Mouse (Mus musculus) naive thymus-derived CD4-positive, alpha-beta T cell, adult 2 months (primary cell): ENCODE measurements at regions not wholly inside any gene's neighbourhood (a gene's known extent, or its start where the extent isn't known, plus 50 kb on each side); places are given as distances from the start of the nearest gene placed in this dataset.
A peak's percentile ranks its signal among the peaks of the same experiment; 100 is the strongest.

Experiments
- DNase-seq: peaks from one replicate; pipeline ENCODE4 v3.0.0-alpha.2; 2011; ENCODE audit warnings: low read depth

GRCm38 (mm10) chr2:173994301-173995073 is 81.6 kb upstream of the Stx16 start:
- no peak for DNase-seq

- no peak for DNase-seq
Measured at GRCm38 (mm10) chr2:174004666-174005065, 71.4 kb upstream of the Stx16 start.

GRCm38 (mm10) chr2:174007976-174008349 is 68.1 kb upstream of the Stx16 start:
- no peak for DNase-seq

GRCm38 (mm10) chr2:174008350-174009218 is 67.5 kb upstream of the Stx16 start:
- DNase-seq: no peak

GRCm38 (mm10) chr2:174010038-174010437 is 66.1 kb upstream of the Stx16 start:
- DNase-seq: no peak

GRCm38 (mm10) chr2:174011399-174011798 is 64.7 kb upstream of the Stx16 start:
- no peak for DNase-seq

GRCm38 (mm10) chr2:174014361-174014760 is 61.7 kb upstream of the Stx16 start:
- DNase-seq: no peak

GRCm38 (mm10) chr2:174015283-174015682 is 60.8 kb upstream of the Stx16 start:
- DNase-seq: no peak

- no peak for DNase-seq
Measured at GRCm38 (mm10) chr2:174016068-174016467, 60.0 kb upstream of the Stx16 start.

- DNase-seq: no peak
Measured at GRCm38 (mm10) chr2:174017042-174017441, 59.1 kb upstream of the Stx16 start.

- DNase-seq: no peak
Measured at GRCm38 (mm10) chr2:174017596-174017995, 58.5 kb upstream of the Stx16 start.

- DNase-seq: peak; percentile 54
Measured at GRCm38 (mm10) chr2:174018002-174018401, 58.1 kb upstream of the Stx16 start.

GRCm38 (mm10) chr2:174018986-174019385 is 57.1 kb upstream of the Stx16 start:
- DNase-seq: no peak

GRCm38 (mm10) chr2:174019970-174020369 is 56.1 kb upstream of the Stx16 start:
- no peak for DNase-seq

- no peak for DNase-seq
Measured at GRCm38 (mm10) chr2:174020447-174020846, 55.7 kb upstream of the Stx16 start.

GRCm38 (mm10) chr2:174021538-174021937 is 54.6 kb upstream of the Stx16 start:
- no peak for DNase-seq

- no peak for DNase-seq
Measured at GRCm38 (mm10) chr2:174022292-174022691, 53.8 kb upstream of the Stx16 start.

- no peak for DNase-seq
Measured at GRCm38 (mm10) chr2:174025181-174025870, 50.8 kb upstream of the Stx16 start.
